Mouse (Mus musculus) monocyte, adult 5-6 weeks (primary cell): Measurements from ENCODE around the gene 4930430F08Rik. TPM values are rescaled to one million over a fixed set of nuclear protein-coding genes. Genes with fewer than 3 reads are reported as not detected.

ENCODE experiments used
- ATAC-seq: fragments of 153-309, 156-312 bp; replicated peaks from 2 replicates; pipeline ENCODE4 v1.8.0; 2017; ENCODE audit warnings: mild to moderate bottlenecking; ENCODE audit not compliant: low TSS enrichment, insufficient number of reproducible peaks, severe bottlenecking, poor library complexity, low FRiP score
- total RNA-seq: library from RNA; stranded (forward); fragments of 200-1000, 200-491, 200-594 nt; gene quantifications from 3 replicates; pipeline ENCODE4 v1.2.3, GENCODE M21; 2017

4930430F08Rik gene
- total RNA-seq, 1 experiment from 2014 or later: 6.2 TPM

GRCm38 (mm10) chr10:100524499-100525390 is 65.5 kb downstream of the 4930430F08Rik start:
- no peak for ATAC-seq

DNA sequence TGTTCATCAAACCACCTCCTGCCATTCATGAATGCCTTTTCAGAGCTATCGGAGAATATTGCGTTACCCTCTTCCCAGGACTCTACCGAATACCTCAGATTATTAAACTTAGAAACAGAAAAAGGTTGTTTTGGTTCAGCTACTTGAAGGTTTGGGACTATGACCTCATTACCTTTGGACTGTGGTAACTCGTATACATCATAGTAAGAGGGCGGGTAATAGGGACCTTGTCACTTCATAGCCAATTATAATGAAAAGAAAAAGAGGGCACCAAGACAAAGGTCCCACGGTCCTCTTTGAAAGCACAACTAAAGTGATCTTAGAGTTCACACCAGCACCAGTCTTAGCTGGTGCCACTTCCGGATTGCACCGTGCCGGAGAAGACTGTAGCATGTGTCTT is 67.9 kb downstream of the 4930430F08Rik start:
- no peak for ATAC-seq

Other genes starting within 250 kb of the 4930430F08Rik start
- gene Gm4302, start 249.6 kb downstream of the 4930430F08Rik start, total RNA-seq: not detected in 3 replicates
- gene Gm4303, start 244.5 kb downstream of the 4930430F08Rik start, total RNA-seq: not detected in 3 replicates
- gene Gm4305, start 239.3 kb downstream of the 4930430F08Rik start, total RNA-seq: not detected in 3 replicates
- gene Gm4307, start 229.1 kb downstream of the 4930430F08Rik start, total RNA-seq: not detected in 3 replicates
- gene Gm4312, start 207.9 kb downstream of the 4930430F08Rik start, total RNA-seq: not detected in 3 replicates
- 1.8 to 3.1 TPM (median 2.9 TPM) in 3 replicates for gene Tmtc3, start 103.1 kb downstream of the 4930430F08Rik start, total RNA-seq
- 5.4 to 12.8 TPM (median 8.7 TPM) in 3 replicates for gene Cep290, start 102.9 kb downstream of the 4930430F08Rik start, total RNA-seq
- not detected in 3 replicates for gene 1700017N19Rik, start 61 bp upstream of the 4930430F08Rik start, total RNA-seq